In the genomic region with DNA sequence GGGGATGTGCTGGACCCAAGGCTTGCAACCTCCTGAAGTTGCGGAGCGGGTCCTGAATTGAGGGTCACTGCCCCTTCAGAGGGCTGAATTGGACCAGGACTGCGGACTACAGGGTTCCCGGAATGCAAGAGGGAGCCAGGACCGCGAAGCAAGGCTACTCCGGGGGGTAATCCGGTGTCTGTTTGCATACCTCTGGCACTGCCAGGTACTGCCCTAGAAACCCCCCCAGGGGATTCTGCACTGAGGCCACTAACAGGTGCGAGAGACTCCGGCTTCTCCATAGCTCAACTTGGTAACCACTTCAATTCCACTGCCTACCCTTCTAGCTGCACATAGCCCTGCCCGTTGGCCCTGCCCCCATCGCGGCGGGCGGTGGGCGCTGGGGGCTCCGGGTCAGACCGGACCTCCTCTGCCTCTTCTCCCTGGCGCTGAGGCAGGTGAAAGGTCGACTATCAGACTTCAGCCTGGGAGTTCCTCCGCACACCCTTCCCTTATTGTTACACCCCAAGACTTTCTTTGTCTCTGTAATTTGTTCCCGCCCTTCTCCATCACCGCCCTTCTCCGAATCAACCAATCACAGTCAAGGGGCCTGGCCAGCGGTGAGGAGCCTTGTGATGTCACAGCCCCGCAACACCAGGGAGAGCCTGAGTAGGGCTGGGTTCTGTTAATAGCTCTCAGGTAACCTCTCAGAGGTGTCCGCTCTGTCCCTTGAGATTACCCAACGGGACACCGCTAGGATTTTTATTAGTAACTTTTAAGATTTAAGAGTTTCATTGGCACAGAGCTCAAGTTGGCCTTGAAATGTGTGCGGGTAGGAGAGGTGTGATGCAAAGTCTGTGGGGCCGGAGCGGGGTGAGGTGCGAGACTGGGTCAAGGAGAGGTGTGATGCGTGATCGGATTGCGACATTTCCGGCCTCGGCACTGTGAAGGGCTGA, we compare ENCODE assay signal across 8 mouse cellular contexts. TPM values are rescaled to one million over a fixed set of nuclear protein-coding genes. Genes with fewer than 3 reads are reported as not detected.
DNase-seq lines count a peak whose midpoint lies in the region; ATAC-seq and TF ChIP-seq lines count a peak whose summit lies in the region.

Gene 2810408A11Rik (minus strand): TSS at position 517 of the 935 bp plus-strand sequence.
Gene Neurl4 (plus strand): TSS at position 602 of the 935 bp plus-strand sequence.

- no peaks in the 10 kb centered on the region for H3K27me3 ChIP-seq in embryonic facial prominence, embryonic 12.5 days
- no peaks in the 10 kb centered on the region for H3K27me3 ChIP-seq in kidney, adult 2 months (replicated peaks; ENCODE audit: control insufficient read depth, insufficient read depth, low read length)
- H3K27me3 ChIP-seq in limb, embryonic 12.5 days, result no peaks in the 10 kb centered on the region
- no peaks in the 10 kb centered on the region for H3K27me3 ChIP-seq in midbrain, embryonic 15.5 days (replicated peaks)
- no peaks in the 10 kb centered on the region for H3K27me3 ChIP-seq in spleen, adult 2 months (ENCODE audit: control insufficient read depth, insufficient read depth, low read length)

- H3K9me3 ChIP-seq in embryonic facial prominence, embryonic 12.5 days, result no peaks in the 10 kb centered on the region
- no peaks in the 10 kb centered on the region for H3K9me3 ChIP-seq in limb, embryonic 12.5 days
- H3K9me3 ChIP-seq in midbrain, embryonic 15.5 days, result no peaks in the 10 kb centered on the region

- WGBS in embryonic facial prominence, embryonic 12.5 days, result under 1% methylated on average over 38 of the region's 38 CpGs
- under 1% methylated on average over 38 of the region's 38 CpGs for WGBS in kidney, adult 2 months
- WGBS in limb, embryonic 12.5 days, result under 1% methylated on average over 38 of the region's 38 CpGs
- WGBS in midbrain, embryonic 15.5 days, result under 1% methylated on average over 38 of the region's 38 CpGs
- WGBS in spleen, adult 2 months, result 1% methylated on average over 38 of the region's 38 CpGs

- H3K4me2 ChIP-seq in embryonic facial prominence, embryonic 12.5 days (replicated peaks), result peak within 1 kb of the TSS; percentile 87
- H3K4me2 ChIP-seq in limb, embryonic 12.5 days, result peak within 1 kb of the TSS; percentile 84
- peak within 1 kb of the TSS; percentile 86 for H3K4me2 ChIP-seq in midbrain, embryonic 15.5 days

- H3K9ac ChIP-seq in embryonic facial prominence, embryonic 12.5 days, result peak within 1 kb of the TSS; percentile 86
- H3K9ac ChIP-seq in limb, embryonic 12.5 days (replicated peaks), result peak within 1 kb of the TSS; percentile 97
- peak within 1 kb of the TSS; percentile 84 for H3K9ac ChIP-seq in midbrain, embryonic 15.5 days

- peak within 1 kb of the TSS; percentile 96 for H3K27ac ChIP-seq in embryonic facial prominence, embryonic 12.5 days
- H3K27ac ChIP-seq in kidney, adult 2 months (ENCODE audit: insufficient read depth, low read depth, low read length), result peak within 1 kb of the TSS; percentile 96
- peak within 1 kb of the TSS; percentile 99 for H3K27ac ChIP-seq in limb, embryonic 12.5 days
- peak within 1 kb of the TSS; percentile 93 for H3K27ac ChIP-seq in midbrain, embryonic 15.5 days
- peak within 1 kb of the TSS; percentile 88 for H3K27ac ChIP-seq in spleen, adult 2 months (ENCODE audit: insufficient read depth, low read length)

- peak; percentile 59 for TF ChIP-seq POLR2A in kidney, adult 2 months (IDR thresholded peaks at IDR 0.05; ENCODE audit: low read depth, low read length)
- peak; percentile 44 for TF ChIP-seq POLR2A in spleen, adult 2 months (IDR thresholded peaks at IDR 0.05; ENCODE audit: low read depth, low read length)

- peak within 1 kb of the TSS; percentile 78 for H3K4me3 ChIP-seq in embryonic facial prominence, embryonic 12.5 days
- H3K4me3 ChIP-seq in kidney, adult 2 months (ENCODE audit: insufficient read depth, low read depth, low read length), result peak within 1 kb of the TSS; percentile 67
- H3K4me3 ChIP-seq in limb, embryonic 12.5 days (replicated peaks), result peak within 1 kb of the TSS; percentile 95
- peak within 1 kb of the TSS; percentile 92 for H3K4me3 ChIP-seq in midbrain, embryonic 15.5 days
- H3K4me3 ChIP-seq in spleen, adult 2 months (ENCODE audit: extremely low read depth, insufficient read depth, insufficient read length), result peak within 1 kb of the TSS; percentile 57

- ATAC-seq in embryonic facial prominence, embryonic 12.5 days (ENCODE audit: insufficient number of reproducible peaks, insufficient read depth, low FRiP score, low TSS enrichment), result peak; percentile 92
- ATAC-seq in limb, embryonic 12.5 days (ENCODE audit: insufficient number of reproducible peaks, insufficient read depth, low FRiP score, low TSS enrichment, low read depth), result peak; percentile 91
- peak; percentile 96 for ATAC-seq in midbrain, embryonic 15.5 days (replicated peaks)

- DNase-seq in 3134 (ENCODE audit: extremely low read depth, insufficient read length, low spot score), result peak; percentile 85
- DNase-seq in adrenal gland, postnatal 25 days, result peak; percentile 83
- peak; percentile 92 to 96 for DNase-seq in heart, adult 18-20 months
- DNase-seq in kidney, adult 2 months, result peak; percentile 97
- peak; percentile 88 to 92 for DNase-seq in spleen, adult 2 months (ENCODE audit: low read depth in 1 of 2, low spot score in 2 of 2)

- H3K4me1 ChIP-seq in embryonic facial prominence, embryonic 12.5 days, result peaks cover 24% of the 10 kb centered on the region
- peaks cover 3% of the 10 kb centered on the region; the same call in 1 of the 2 replicates for H3K4me1 ChIP-seq in kidney, adult 2 months (ENCODE audit: control insufficient read depth, insufficient read depth, low read length)
- H3K4me1 ChIP-seq in limb, embryonic 12.5 days (replicated peaks), result peaks cover 32% of the 10 kb centered on the region
- peaks cover 34% of the 10 kb centered on the region for H3K4me1 ChIP-seq in midbrain, embryonic 15.5 days
- peaks cover 5% of the 10 kb centered on the region; the same call in 1 of the 2 replicates for H3K4me1 ChIP-seq in spleen, adult 2 months (ENCODE audit: control insufficient read depth, insufficient read depth, insufficient read length)

- TF ChIP-seq CTCF in kidney, adult 2 months (conservative IDR thresholded peaks at IDR 0.05; ENCODE audit: insufficient read depth, insufficient read length, low read depth, low read length), result no peak
- no peak for TF ChIP-seq CTCF in spleen, adult 2 months (IDR thresholded peaks at IDR 0.05; ENCODE audit: extremely low read depth, insufficient read depth, insufficient read length, insufficient replicate concordance)

- peaks cover 25% of the 10 kb centered on the region for H3K36me3 ChIP-seq in embryonic facial prominence, embryonic 12.5 days
- H3K36me3 ChIP-seq in kidney, adult 2 months (ENCODE audit: control insufficient read depth, insufficient read depth, low read length), result no peaks in the 10 kb centered on the region
- peaks cover 34% of the 10 kb centered on the region for H3K36me3 ChIP-seq in limb, embryonic 12.5 days
- H3K36me3 ChIP-seq in midbrain, embryonic 15.5 days (replicated peaks), result peaks cover 15% of the 10 kb centered on the region
- H3K36me3 ChIP-seq in spleen, adult 2 months (ENCODE audit: control insufficient read depth, insufficient read depth, low read length), result peaks cover 10% of the 10 kb centered on the region

RNA-seq across cellular contexts. Expression of gene 2810408A11Rik, which starts in this region (rescaled TPM):
- 1.2 and 2.6 TPM in 2 replicates for total RNA-seq in adrenal gland, postnatal 25 days (2021)
- 21.4 and 23.6 TPM in 2 replicates for polyA plus RNA-seq in embryonic facial prominence, embryonic 12.5 days (2016; fragmentation: Nextera tagmentation; extraction: Ambion mirVana)
- total RNA-seq in heart, adult 18-20 months (2021), result under 1 TPM in 1 of 2 experiments, not detected in 1; 0.41 TPM
- 0.94 and 0.99 TPM in 2 replicates for polyA plus RNA-seq in kidney, adult 2 months (2012; rRNA removed)
- polyA plus RNA-seq in limb, embryonic 12.5 days (2016; fragmentation: Nextera tagmentation; extraction: Ambion mirVana), result 30.4 and 32.8 TPM in 2 replicates
- 11.1 and 11.8 TPM in 2 replicates for polyA plus RNA-seq in midbrain, embryonic 15.5 days (2015; fragmentation: Nextera tagmentation; extraction: Ambion mirVana)
- polyA plus RNA-seq in spleen, adult 2 months (2012; rRNA removed), result 0.48 and 0.51 TPM in 2 replicates

RNA-seq across cellular contexts. Expression of gene Neurl4, which starts in this region (rescaled TPM):
- 52.4 and 55.5 TPM in 2 replicates for total RNA-seq in adrenal gland, postnatal 25 days (2021)
- polyA plus RNA-seq in embryonic facial prominence, embryonic 12.5 days (2016; fragmentation: Nextera tagmentation; extraction: Ambion mirVana), result 14.2 and 15.9 TPM in 2 replicates
- total RNA-seq in heart, adult 18-20 months (2021), result 10 to 100 TPM; 42.1 to 48.0 TPM
- polyA plus RNA-seq in kidney, adult 2 months (2012; rRNA removed), result 72.0 and 80.1 TPM in 2 replicates
- polyA plus RNA-seq in limb, embryonic 12.5 days (2016; fragmentation: Nextera tagmentation; extraction: Ambion mirVana), result 10.9 and 12.7 TPM in 2 replicates
- polyA plus RNA-seq in midbrain, embryonic 15.5 days (2015; fragmentation: Nextera tagmentation; extraction: Ambion mirVana), result 23.2 and 24.2 TPM in 2 replicates
- 43.3 and 45.2 TPM in 2 replicates for polyA plus RNA-seq in spleen, adult 2 months (2012; rRNA removed)

Comparison
In these comparisons a context has a peak if more than half of its experiments do, and no peak if none do; other contexts are left out.
1. Peak in every context shown above with its lines: DNase-seq, ATAC-seq, H3K4me3 ChIP-seq and H3K27ac ChIP-seq.